20 mouse cellular contexts compared by ENCODE assay signal in genomic region chr6:145544304-145544703, GRCm38 (mm10).
"Had no signal": no experiment of that assay in that cellular context is flagged by ENCODE, and none has a peak within 500 bp of the region (broad histone marks: within the 10 kb centered on the region; RNA-seq: fewer than 3 reads in every experiment).

No protein-coding gene starts in this region.

- H3K9ac ChIP-seq: limb, embryonic 13.5 days; liver, embryonic 12.5 days; liver, embryonic 15.5 days; lung, embryonic 15.5 days had no signal

- H3K4me2 ChIP-seq: limb, embryonic 13.5 days; liver, embryonic 12.5 days; liver, embryonic 15.5 days; lung, embryonic 15.5 days had no signal

- H3K4me1 ChIP-seq: liver, embryonic 12.5 days; liver, embryonic 15.5 days had no signal

- H3K27me3 ChIP-seq: limb, embryonic 13.5 days; liver, embryonic 12.5 days; liver, embryonic 15.5 days; lung, embryonic 15.5 days had no signal

- ATAC-seq: inflammation-experienced regulatory T-cells, adult 6 months had no signal

- DNase-seq: kidney, adult 18-20 months; kidney, postnatal 25 days; layer of hippocampus, adult 9-11 months; liver; lung, adult 18-20 months; lung, postnatal 10 days; lung, postnatal 36 days; right cerebral cortex, postnatal 14 days; right cerebral cortex, postnatal 4 days; thymus, adult 2 months; thymus, postnatal 14 days had no signal

- H3K27ac ChIP-seq: kidney, postnatal 0 days; layer of hippocampus, adult 2 months; limb, embryonic 10.5 days; limb, embryonic 13.5 days; liver, embryonic 12.5 days; liver, embryonic 15.5 days; lung, embryonic 15.5 days; stomach, postnatal 0 days had no signal

- H3K9me3 ChIP-seq: lung, embryonic 15.5 days had no signal

- H3K36me3 ChIP-seq: limb, embryonic 10.5 days; limb, embryonic 13.5 days; liver, embryonic 12.5 days; liver, embryonic 15.5 days; lung, embryonic 15.5 days had no signal

- H3K4me3 ChIP-seq: layer of hippocampus, adult 2 months; limb, embryonic 10.5 days; limb, embryonic 13.5 days; liver, embryonic 12.5 days; liver, embryonic 15.5 days; lung, embryonic 15.5 days had no signal
